15 mouse cellular contexts compared by ENCODE assay signal in genomic region chr5:34194975-34195662, GRCm38 (mm10). TPM values are rescaled to one million over a fixed set of nuclear protein-coding genes. Genes with fewer than 3 reads are reported as not detected.
A peak's percentile ranks its signal among the peaks of the same experiment; 100 is the strongest.
DNase-seq lines count a peak whose midpoint lies in the region; ATAC-seq lines count a peak whose summit lies in the region.
"Had no signal": no experiment of that assay in that cellular context is flagged by ENCODE, and none has a peak within 500 bp of the region (broad histone marks: within the 10 kb centered on the region; RNA-seq: fewer than 3 reads in every experiment).

No protein-coding gene starts in this region.

- WGBS in forebrain, embryonic 11.5 days: 91% methylated on average over 6 of the region's 6 CpGs

- H3K36me3 ChIP-seq in megakaryocyte, embryonic 14.5 days (replicated peaks; ENCODE audit: low read length): peaks cover 3% of the 10 kb centered on the region
- H3K36me3 ChIP-seq in forebrain, embryonic 11.5 days (ENCODE audit: control insufficient read depth, insufficient read depth, low read length): no peaks in the 10 kb centered on the region

- peak; percentile 44 for DNase-seq in induced T-regulatory cell, adult 2 months (ENCODE audit: low read depth)
- peak; percentile 47 for DNase-seq in right cerebral cortex, postnatal 25 days
- no peak for DNase-seq in forebrain, embryonic 11.5 days (ENCODE audit: low spot score)
- no peak for DNase-seq in adrenal gland, adult 8-10 months
- DNase-seq: adrenal gland, postnatal 36 days; cerebellum, postnatal 10 days; kidney, adult 11 months; lung, embryonic 14.5 days had no signal

- peaks cover 6% of the 10 kb centered on the region for H3K9me3 ChIP-seq in megakaryocyte, embryonic 14.5 days
- no peaks in the 10 kb centered on the region for H3K9me3 ChIP-seq in forebrain, embryonic 11.5 days (ENCODE audit: control insufficient read depth, low read length)

- peaks cover 4% of the 10 kb centered on the region for H3K27me3 ChIP-seq in megakaryocyte, embryonic 14.5 days (replicated peaks)
- no peaks in the 10 kb centered on the region for H3K27me3 ChIP-seq in forebrain, embryonic 11.5 days (ENCODE audit: control insufficient read depth, insufficient read depth, low read length)

- peak overlapping the region; percentile 10 for H3K4me3 ChIP-seq in megakaryocyte, embryonic 14.5 days (replicated peaks)
- H3K4me3 ChIP-seq in forebrain, embryonic 11.5 days (ENCODE audit: low read depth, low read length): no peak overlapping the region

- H3K27ac ChIP-seq in forebrain, embryonic 11.5 days (ENCODE audit: low read depth, low read length): no peak overlapping the region
- H3K27ac ChIP-seq: hindbrain, embryonic 14.5 days had no signal

- H3K9ac ChIP-seq in forebrain, embryonic 11.5 days (ENCODE audit: low read length): no peak overlapping the region
- H3K9ac ChIP-seq: hindbrain, embryonic 14.5 days; lung, embryonic 14.5 days had no signal

- peaks cover 60% of the 10 kb centered on the region for H3K4me1 ChIP-seq in megakaryocyte, embryonic 14.5 days
- H3K4me1 ChIP-seq in forebrain, embryonic 11.5 days (replicated peaks; ENCODE audit: control insufficient read depth, insufficient read depth, low read length): no peaks in the 10 kb centered on the region

- no peak overlapping the region for H3K4me2 ChIP-seq in forebrain, embryonic 11.5 days (ENCODE audit: low read depth, low read length, severe bottlenecking)
- H3K4me2 ChIP-seq: hindbrain, embryonic 14.5 days; liver, embryonic 11.5 days; lung, embryonic 14.5 days had no signal

- ATAC-seq in megakaryocyte, adult 5-6 weeks (ENCODE audit: poor library complexity, severe bottlenecking): no peak
- ATAC-seq in common myeloid progenitor, adult 5-6 weeks (replicated peaks; ENCODE audit: low read depth, poor library complexity, severe bottlenecking): peak; percentile 31
- no peak for ATAC-seq in forebrain, embryonic 11.5 days (replicated peaks; ENCODE audit: low FRiP score)
- ATAC-seq: activated CD4-positive, CD25-positive, alpha-beta regulatory T cell, adult 4 months had no signal

RNA-seq across cellular contexts. Expression of gene Mxd4, which starts 7.6 kb away (rescaled TPM):
- polyA plus RNA-seq in megakaryocyte, embryonic 14.5 days (2012; ENCODE audit: insufficient read depth, low replicate concordance): 12.3 and 31.0 TPM in 2 replicates
- 16.2 and 17.6 TPM in 2 replicates for total RNA-seq in megakaryocyte, adult 5-6 weeks (2015)
- 19.8 and 21.6 TPM in 2 replicates for total RNA-seq in megakaryocyte, adult 5-6 weeks (2017)
- total RNA-seq in common myeloid progenitor, adult 5-6 weeks (2017): 22.6 and 31.0 TPM in 2 replicates
- polyA plus RNA-seq in forebrain, embryonic 11.5 days (2014; fragmentation: Nextera tagmentation; extraction: Ambion mirVana): 17.6 and 20.1 TPM in 2 replicates
- total RNA-seq in adrenal gland, adult 8-10 months (2022): 100 to 1,000 TPM; 118 to 131 (median 125) TPM

RNA-seq across cellular contexts. Expression of gene Haus3, which starts 25.8 kb away (rescaled TPM):
- polyA plus RNA-seq in megakaryocyte, embryonic 14.5 days (2012; ENCODE audit: insufficient read depth, low replicate concordance): 1.6 TPM in 1 of 2 replicates, not detected in the other
- total RNA-seq in megakaryocyte, adult 5-6 weeks (2015): 33.6 and 41.4 TPM in 2 replicates
- 44.8 and 53.7 TPM in 2 replicates for total RNA-seq in megakaryocyte, adult 5-6 weeks (2017)
- total RNA-seq in common myeloid progenitor, adult 5-6 weeks (2017): 148 and 152 TPM in 2 replicates
- 42.4 and 50.8 TPM in 2 replicates for polyA plus RNA-seq in forebrain, embryonic 11.5 days (2014; fragmentation: Nextera tagmentation; extraction: Ambion mirVana)
- total RNA-seq in adrenal gland, adult 8-10 months (2022): 1 to 10 TPM; 6.5 to 7.8 (median 7.7) TPM

RNA-seq across cellular contexts. Expression of gene Poln, which starts 25.9 kb away (rescaled TPM):
- polyA plus RNA-seq in megakaryocyte, embryonic 14.5 days (2012; ENCODE audit: insufficient read depth, low replicate concordance): 0.21 TPM in 1 of 2 replicates, not detected in the other
- total RNA-seq in megakaryocyte, adult 5-6 weeks (2015): 1.7 and 3.9 TPM in 2 replicates
- 1.2 and 2.7 TPM in 2 replicates for total RNA-seq in megakaryocyte, adult 5-6 weeks (2017)
- 3.1 TPM in 1 of 2 replicates, not detected in the other for total RNA-seq in common myeloid progenitor, adult 5-6 weeks (2017)
- 1.1 and 1.7 TPM in 2 replicates for polyA plus RNA-seq in forebrain, embryonic 11.5 days (2014; fragmentation: Nextera tagmentation; extraction: Ambion mirVana)
- 1 to 10 TPM; 2.5 to 7.1 (median 5.3) TPM for total RNA-seq in adrenal gland, adult 8-10 months (2022)
- total RNA-seq: monocyte, adult 5-6 weeks had no signal

Comparison
In these comparisons a context has a peak if more than half of its experiments do, and no peak if none do; other contexts are left out.
1. DNase-seq: peak in induced T-regulatory cell, adult 2 months (single experiment) and right cerebral cortex, postnatal 25 days (single experiment); none in forebrain, embryonic 11.5 days (single experiment) and adrenal gland, adult 8-10 months (single experiment).